ENCODE assay signal across 8 mouse cellular contexts in the genomic region with DNA sequence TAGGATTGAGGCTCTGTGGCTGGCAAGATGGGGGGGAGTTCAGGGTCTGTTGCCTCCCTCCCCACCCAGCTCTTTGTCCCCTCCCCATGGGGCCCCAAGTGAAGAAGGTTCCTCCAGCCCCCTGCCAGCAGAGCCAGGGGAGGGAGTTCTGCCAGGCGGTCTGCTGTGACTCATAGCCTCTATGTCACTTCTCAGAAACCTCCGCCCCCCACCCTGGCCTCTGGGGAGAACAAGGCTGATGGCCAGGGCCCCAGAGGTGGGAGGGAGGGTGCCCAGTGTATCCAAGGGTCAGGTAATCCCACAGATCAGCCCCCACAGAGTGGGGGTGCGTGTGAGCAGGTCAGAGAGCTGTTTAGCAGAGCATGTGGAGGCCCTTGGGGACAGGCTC. TPM values are rescaled to one million over a fixed set of nuclear protein-coding genes. Genes with fewer than 3 reads are reported as not detected.
DNase-seq lines count a peak whose midpoint lies in the region; ATAC-seq and TF ChIP-seq lines count a peak whose summit lies in the region.

No protein-coding gene starts in this region.

- peaks cover 75% of the 10 kb centered on the region for H3K36me3 ChIP-seq in embryonic facial prominence, embryonic 14.5 days (ENCODE audit: control insufficient read depth, insufficient read depth, low read length)
- peaks cover 40% of the 10 kb centered on the region for H3K36me3 ChIP-seq in hindbrain, embryonic 16.5 days (ENCODE audit: control insufficient read depth, insufficient read depth, low read length)
- H3K36me3 ChIP-seq in liver, embryonic 14.5 days (replicated peaks; ENCODE audit: control insufficient read depth, insufficient read depth, low read depth): peaks cover 54% of the 10 kb centered on the region

- peak; percentile 55 to 60 for DNase-seq in cerebellum, postnatal 10 days
- DNase-seq in cerebellum, adult 11 months: no peak
- DNase-seq in B cell, adult 2 months: peak; percentile 50 to 57
- DNase-seq in embryonic facial prominence, embryonic 14.5 days (ENCODE audit: low spot score): no peak
- no peak for DNase-seq in liver, embryonic 14.5 days (ENCODE audit: low read depth in 3 of 3, low spot score in 3 of 3)
- DNase-seq in spleen, postnatal 4 days (ENCODE audit: low spot score in 2 of 2): peak; percentile 58 to 78
- DNase-seq in embryo, embryonic 10 days (ENCODE audit: low spot score): no peak

- TF ChIP-seq EP300 in liver, embryonic 14.5 days (IDR thresholded peaks at IDR 0.05; ENCODE audit: low read depth): no peak

- WGBS in embryonic facial prominence, embryonic 14.5 days: 16% methylated on average over 3 of the region's 3 CpGs
- WGBS in hindbrain, embryonic 16.5 days: 26% methylated on average over 3 of the region's 3 CpGs
- WGBS in liver, embryonic 14.5 days (ENCODE audit: insufficient replicate concordance): 51% methylated on average over 3 of the region's 3 CpGs

- H3K27ac ChIP-seq in embryonic facial prominence, embryonic 14.5 days (replicated peaks; ENCODE audit: low read depth, low read length): peak overlapping the region; percentile 98
- peak overlapping the region; percentile 98 for H3K27ac ChIP-seq in hindbrain, embryonic 16.5 days (ENCODE audit: low read depth, low read length)
- H3K27ac ChIP-seq in liver, embryonic 14.5 days: no peak overlapping the region; the same call in 1 of the 2 replicates

- H3K4me1 ChIP-seq in embryonic facial prominence, embryonic 14.5 days (ENCODE audit: control insufficient read depth, insufficient read depth, low read length): peaks cover 23% of the 10 kb centered on the region
- H3K4me1 ChIP-seq in hindbrain, embryonic 16.5 days (ENCODE audit: control insufficient read depth, insufficient read depth, low read depth, low read length): peaks cover 42% of the 10 kb centered on the region
- H3K4me1 ChIP-seq in liver, embryonic 14.5 days (replicated peaks; ENCODE audit: control insufficient read depth in 2 of 2, insufficient read depth in 2 of 2, low read length in 1 of 2): peaks cover 4 to 7% of the 10 kb centered on the region in 2 experiments

- no peaks in the 10 kb centered on the region for H3K27me3 ChIP-seq in embryonic facial prominence, embryonic 14.5 days (replicated peaks; ENCODE audit: control insufficient read depth, insufficient read depth, low read length)
- H3K27me3 ChIP-seq in hindbrain, embryonic 16.5 days (replicated peaks; ENCODE audit: control insufficient read depth, insufficient read depth, low read length): no peaks in the 10 kb centered on the region
- H3K27me3 ChIP-seq in liver, embryonic 14.5 days (ENCODE audit: control insufficient read depth, insufficient read depth, low read length): no peaks in the 10 kb centered on the region

- H3K4me3 ChIP-seq in embryonic facial prominence, embryonic 14.5 days (ENCODE audit: low read depth, low read length): peak overlapping the region; percentile 85
- peak overlapping the region; percentile 81 for H3K4me3 ChIP-seq in hindbrain, embryonic 16.5 days (ENCODE audit: low read length)
- H3K4me3 ChIP-seq in liver, embryonic 14.5 days (ENCODE audit: insufficient read depth in 1 of 2, low read depth in 2 of 2, low read length in 2 of 2): no peak overlapping the region

- no peak for ATAC-seq in embryonic facial prominence, embryonic 14.5 days (ENCODE audit: low read depth)
- ATAC-seq in hindbrain, embryonic 16.5 days: no peak
- ATAC-seq in liver, embryonic 14.5 days (ENCODE audit: insufficient read depth): no peak

- peak overlapping the region; percentile 98 for H3K9ac ChIP-seq in embryonic facial prominence, embryonic 14.5 days (ENCODE audit: low read depth, low read length)
- peak overlapping the region; percentile 95 for H3K9ac ChIP-seq in hindbrain, embryonic 16.5 days (ENCODE audit: low read depth, low read length)
- no peak overlapping the region for H3K9ac ChIP-seq in liver, embryonic 14.5 days (replicated peaks)

- no peaks in the 10 kb centered on the region for H3K9me3 ChIP-seq in embryonic facial prominence, embryonic 14.5 days (ENCODE audit: control insufficient read depth, low read length)
- H3K9me3 ChIP-seq in hindbrain, embryonic 16.5 days (ENCODE audit: control insufficient read depth, low read length): no peaks in the 10 kb centered on the region
- H3K9me3 ChIP-seq in liver, embryonic 14.5 days (ENCODE audit: control insufficient read depth, low read length): no peaks in the 10 kb centered on the region

- H3K4me2 ChIP-seq in embryonic facial prominence, embryonic 14.5 days (ENCODE audit: low read depth, low read length): peak overlapping the region; percentile 93
- H3K4me2 ChIP-seq in hindbrain, embryonic 16.5 days (ENCODE audit: low read length): peak overlapping the region; percentile 82
- peak overlapping the region; percentile 99 for H3K4me2 ChIP-seq in liver, embryonic 14.5 days (ENCODE audit: low read depth)

- no peak for TF ChIP-seq CTCF in liver, embryonic 14.5 days (IDR thresholded peaks at IDR 0.05; ENCODE audit: low read depth)

RNA-seq across cellular contexts. Expression of a gene that starts 4.8 kb away (rescaled TPM):
- 34.2 and 37.0 TPM in 2 replicates for polyA plus RNA-seq in embryonic facial prominence, embryonic 14.5 days (2014; fragmentation: Nextera tagmentation; extraction: Ambion mirVana)
- polyA plus RNA-seq in hindbrain, embryonic 16.5 days (2015; fragmentation: Nextera tagmentation; extraction: Ambion mirVana): 16.0 and 16.1 TPM in 2 replicates
- 9.1 and 10.3 TPM in 2 replicates for polyA plus RNA-seq in liver, embryonic 14.5 days (2012; rRNA removed)
- polyA plus RNA-seq in liver, embryonic 14.5 days (2014; fragmentation: Nextera tagmentation; extraction: Ambion mirVana): 5.1 and 5.7 TPM in 2 replicates

RNA-seq across cellular contexts. Expression of a gene that starts 12.2 kb away (rescaled TPM):
- polyA plus RNA-seq in embryonic facial prominence, embryonic 14.5 days (2014; fragmentation: Nextera tagmentation; extraction: Ambion mirVana): 7.3 and 9.0 TPM in 2 replicates
- 98.8 and 130 TPM in 2 replicates for polyA plus RNA-seq in hindbrain, embryonic 16.5 days (2015; fragmentation: Nextera tagmentation; extraction: Ambion mirVana)
- 1.8 and 2.2 TPM in 2 replicates for polyA plus RNA-seq in liver, embryonic 14.5 days (2012; rRNA removed)
- polyA plus RNA-seq in liver, embryonic 14.5 days (2014; fragmentation: Nextera tagmentation; extraction: Ambion mirVana): 0.42 and 1.1 TPM in 2 replicates

RNA-seq across cellular contexts. Expression of a gene that starts 12.9 kb away (rescaled TPM):
- 59.7 and 88.3 TPM in 2 replicates for polyA plus RNA-seq in embryonic facial prominence, embryonic 14.5 days (2014; fragmentation: Nextera tagmentation; extraction: Ambion mirVana)
- 288 and 311 TPM in 2 replicates for polyA plus RNA-seq in hindbrain, embryonic 16.5 days (2015; fragmentation: Nextera tagmentation; extraction: Ambion mirVana)
- 19.4 and 19.8 TPM in 2 replicates for polyA plus RNA-seq in liver, embryonic 14.5 days (2012; rRNA removed)
- 10.1 and 10.7 TPM in 2 replicates for polyA plus RNA-seq in liver, embryonic 14.5 days (2014; fragmentation: Nextera tagmentation; extraction: Ambion mirVana)

RNA-seq across cellular contexts. Expression of a gene that starts 14.4 kb away (rescaled TPM):
- polyA plus RNA-seq in embryonic facial prominence, embryonic 14.5 days (2014; fragmentation: Nextera tagmentation; extraction: Ambion mirVana): 474 and 475 TPM in 2 replicates
- 554 and 581 TPM in 2 replicates for polyA plus RNA-seq in hindbrain, embryonic 16.5 days (2015; fragmentation: Nextera tagmentation; extraction: Ambion mirVana)
- 196 and 211 TPM in 2 replicates for polyA plus RNA-seq in liver, embryonic 14.5 days (2012; rRNA removed)
- polyA plus RNA-seq in liver, embryonic 14.5 days (2014; fragmentation: Nextera tagmentation; extraction: Ambion mirVana): 249 and 270 TPM in 2 replicates

RNA-seq across cellular contexts. Expression of a gene that starts 19.9 kb away (rescaled TPM):
- polyA plus RNA-seq in embryonic facial prominence, embryonic 14.5 days (2014; fragmentation: Nextera tagmentation; extraction: Ambion mirVana): 11.0 and 13.1 TPM in 2 replicates
- polyA plus RNA-seq in hindbrain, embryonic 16.5 days (2015; fragmentation: Nextera tagmentation; extraction: Ambion mirVana): 9.4 and 10.1 TPM in 2 replicates
- polyA plus RNA-seq in liver, embryonic 14.5 days (2012; rRNA removed): 6.8 and 6.9 TPM in 2 replicates
- 10.6 and 13.2 TPM in 2 replicates for polyA plus RNA-seq in liver, embryonic 14.5 days (2014; fragmentation: Nextera tagmentation; extraction: Ambion mirVana)

Comparison
In these comparisons a context has a peak if more than half of its experiments do, and no peak if none do; other contexts are left out.
1. DNase-seq: peak in cerebellum, postnatal 10 days (2 of 2), B cell, adult 2 months (2 of 2) and spleen, postnatal 4 days (2 of 2); none in cerebellum, adult 11 months (single experiment), embryonic facial prominence, embryonic 14.5 days (single experiment), liver, embryonic 14.5 days (0 of 3) and embryo, embryonic 10 days (single experiment).
2. H3K4me3 ChIP-seq: peak in embryonic facial prominence, embryonic 14.5 days (single experiment) and hindbrain, embryonic 16.5 days (single experiment); none in liver, embryonic 14.5 days (0 of 2).
3. RNA of a gene that starts 12.2 kb away (polyA plus RNA-seq): 98.8 to 130 TPM in hindbrain, embryonic 16.5 days; 7.3 to 9.0 TPM in embryonic facial prominence, embryonic 14.5 days and 0.42 to 2.2 TPM in liver, embryonic 14.5 days; every median in the first group is over 10 times any median in the second.
4. Peak in every context shown above with its lines, with median percentiles within 50 percentile points of each other: H3K4me2 ChIP-seq.